Mouse (Mus musculus) E14TG2a.4 (cell line): Measurements from ENCODE around the gene Usp40.

ENCODE experiments used
- CTCF ChIP-seq: conservative IDR thresholded peaks from 2 replicates; pipeline ENCODE4 v1.5.1; 2014; ENCODE audit warnings: low read length
- NANOG ChIP-seq: IDR thresholded peaks from 2 replicates; pipeline ENCODE4 v1.6.1; 2014; ENCODE audit warnings: borderline replicate concordance, low read length, mixed read lengths
- POU5F1 ChIP-seq: IDR thresholded peaks from 2 replicates; pipeline ENCODE4 v1.6.1; 2014; ENCODE audit warnings: low read length, borderline replicate concordance

GRCm38 (mm10) chr1:87958931-87959330, 49.4 kb downstream of the Usp40 start:
- no peak for TF ChIP-seq CTCF
- TF ChIP-seq NANOG: no peak
- TF ChIP-seq POU5F1: no peak
